Mouse (Mus musculus): ENCODE results near the gene Rnf213. TPM values are rescaled to one million over a fixed set of nuclear protein-coding genes. Genes with fewer than 3 reads are reported as not detected.

Rnf213 gene
- polyA plus RNA-seq, 1 experiment from 2014 or later, result 0.90 TPM

DNA sequence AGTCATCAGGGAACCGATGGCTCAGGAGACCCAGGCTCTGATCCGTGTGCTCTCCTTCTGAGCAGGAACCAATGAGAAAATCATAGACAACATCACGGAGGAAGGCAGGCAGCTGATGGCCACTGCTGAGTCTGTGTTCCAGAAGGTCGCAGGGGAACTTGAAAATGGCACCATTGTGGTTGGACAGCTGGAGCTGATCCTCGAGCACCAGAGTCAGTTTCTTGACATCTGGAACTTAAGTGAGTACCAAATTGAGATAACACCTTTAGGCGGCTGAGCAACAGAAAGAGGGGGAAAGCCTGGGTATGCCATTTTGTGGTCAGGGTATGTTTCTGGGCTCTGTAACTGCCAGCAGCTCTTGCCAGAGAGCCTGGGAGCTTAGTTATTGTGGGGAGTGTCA, 34.5 kb downstream of the Rnf213 start:
- no peak overlapping the region for H3K4me2 ChIP-seq (ENCODE audit: low read length)
- H3K9ac ChIP-seq (ENCODE audit: low read depth, low read length), result no peak overlapping the region
- H3K27ac ChIP-seq (ENCODE audit: low read length), result no peak overlapping the region
- H3K4me3 ChIP-seq (ENCODE audit: low read depth, low read length), result no peak overlapping the region
- H3K4me1 ChIP-seq (ENCODE audit: control insufficient read depth, insufficient read depth, low read length), result peaks cover 7% of the 10 kb centered on the region
- 81% methylated on average over 6 of the region's 6 CpGs for WGBS
- H3K36me3 ChIP-seq (ENCODE audit: control insufficient read depth, insufficient read depth, low read length), result no peaks in the 10 kb centered on the region
- no peaks in the 10 kb centered on the region for H3K9me3 ChIP-seq (replicated peaks; ENCODE audit: control insufficient read depth, low read length, poor library complexity, severe bottlenecking)
- no peaks in the 10 kb centered on the region for H3K27me3 ChIP-seq (ENCODE audit: control insufficient read depth, insufficient read depth, low read depth, low read length)
- ATAC-seq, result no peak

DNA sequence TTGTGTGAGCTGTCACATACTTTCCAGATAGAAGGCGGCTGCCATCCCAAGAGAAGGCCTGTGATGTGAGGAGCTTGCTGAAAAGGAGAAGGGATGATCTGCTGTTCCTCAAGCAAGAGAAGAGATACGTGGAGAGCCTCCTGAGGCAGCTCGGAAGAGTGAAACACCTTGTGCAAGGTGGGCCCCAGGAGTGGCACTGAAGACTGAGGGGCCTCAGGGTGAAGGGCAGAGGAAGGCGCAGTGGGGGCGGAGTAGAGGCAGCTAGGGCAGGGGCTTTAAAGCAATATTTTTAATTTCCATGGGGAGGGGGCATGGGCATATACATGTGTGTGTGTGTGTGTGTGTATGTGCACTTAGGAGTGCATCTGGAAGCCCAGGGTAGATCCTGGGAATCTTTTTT, 35.1 kb downstream of the Rnf213 start:
- H3K27me3 ChIP-seq (ENCODE audit: control insufficient read depth, insufficient read depth, low read depth, low read length), result no peaks in the 10 kb centered on the region
- H3K4me2 ChIP-seq (ENCODE audit: low read length), result peak overlapping the region; percentile 55
- ATAC-seq, result no peak
- no peak overlapping the region for H3K27ac ChIP-seq (ENCODE audit: low read length)
- H3K4me3 ChIP-seq (ENCODE audit: low read depth, low read length), result peak overlapping the region; percentile 28
- H3K4me1 ChIP-seq (ENCODE audit: control insufficient read depth, insufficient read depth, low read length), result peaks cover 7% of the 10 kb centered on the region
- H3K9me3 ChIP-seq (replicated peaks; ENCODE audit: control insufficient read depth, low read length, poor library complexity, severe bottlenecking), result no peaks in the 10 kb centered on the region
- 83% methylated on average over 5 of the region's 5 CpGs for WGBS
- peak overlapping the region; percentile 52 for H3K9ac ChIP-seq (ENCODE audit: low read depth, low read length)
- no peaks in the 10 kb centered on the region for H3K36me3 ChIP-seq (ENCODE audit: control insufficient read depth, insufficient read depth, low read length)

DNA sequence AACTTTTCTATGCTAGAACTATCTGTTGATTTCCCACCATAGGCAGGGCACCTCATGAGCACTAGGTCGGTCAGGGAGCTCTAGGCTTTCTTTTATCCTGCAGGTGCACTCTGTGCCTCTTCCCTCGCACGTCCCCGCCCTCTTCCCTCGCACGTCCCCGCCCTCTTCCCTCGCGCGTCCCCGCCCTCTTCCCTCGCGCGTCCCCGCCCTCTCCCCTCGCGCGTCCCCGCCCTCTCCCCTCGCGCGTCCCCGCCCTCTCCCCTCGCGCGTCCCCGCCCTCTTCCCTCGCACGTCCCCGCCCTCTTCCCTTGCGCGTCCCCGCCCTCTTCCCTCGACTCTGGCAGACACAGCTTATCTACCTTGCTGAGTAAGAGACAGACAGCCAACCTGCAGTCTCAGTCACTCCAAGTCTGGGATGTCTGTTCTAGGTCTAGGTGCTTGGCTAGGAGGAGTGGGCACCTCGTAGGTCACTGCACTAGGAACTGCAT, 35.8 kb downstream of the Rnf213 start:
- Histone ChIP-seq H3K9me3 (replicated peaks; ENCODE audit: control insufficient read depth, low read length, poor library complexity, severe bottlenecking) (no peaks in the 10 kb centered on the region), H3K4me2 (ENCODE audit: low read length) (peak overlapping the region; percentile 55), H3K36me3 (ENCODE audit: control insufficient read depth, insufficient read depth, low read length) (no peaks in the 10 kb centered on the region), H3K27ac (ENCODE audit: low read length) (no peak overlapping the region), H3K4me1 (ENCODE audit: control insufficient read depth, insufficient read depth, low read length) (peaks cover 7% of the 10 kb centered on the region), H3K4me3 (ENCODE audit: low read depth, low read length) (peak overlapping the region; percentile 28), H3K9ac (ENCODE audit: low read depth, low read length) (peak overlapping the region; percentile 52), H3K27me3 (ENCODE audit: control insufficient read depth, insufficient read depth, low read depth, low read length) (no peaks in the 10 kb centered on the region)
- WGBS, result under 1% methylated on average over 18 of the region's 35 CpGs
- ATAC-seq, result no peak

DNA sequence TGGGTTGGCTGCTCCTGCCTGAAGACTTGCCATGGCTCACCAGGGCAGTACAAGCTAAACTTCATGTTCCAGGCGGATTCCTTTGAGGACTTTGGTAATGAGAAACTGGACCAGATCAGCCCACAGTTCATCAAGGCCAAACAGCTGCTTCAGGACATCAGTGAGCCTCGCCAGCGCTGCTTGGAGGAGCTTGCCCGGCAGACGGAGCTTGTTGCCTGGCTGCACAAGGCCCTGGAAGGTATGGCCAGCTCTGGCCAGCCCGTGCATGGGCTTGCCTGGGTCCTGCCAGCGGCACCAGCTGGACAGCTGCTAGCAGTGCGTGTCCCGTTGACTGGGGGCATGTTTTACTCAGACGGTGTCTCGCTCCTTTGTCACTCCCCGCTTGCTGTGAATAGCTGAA, 38.6 kb downstream of the Rnf213 start:
- Histone ChIP-seq H3K4me1 (ENCODE audit: control insufficient read depth, insufficient read depth, low read length) (peaks cover 7% of the 10 kb centered on the region), H3K4me2 (ENCODE audit: low read length) (no peak overlapping the region), H3K9ac (ENCODE audit: low read depth, low read length) (no peak overlapping the region), H3K27me3 (ENCODE audit: control insufficient read depth, insufficient read depth, low read depth, low read length) (no peaks in the 10 kb centered on the region), H3K9me3 (replicated peaks; ENCODE audit: control insufficient read depth, low read length, poor library complexity, severe bottlenecking) (no peaks in the 10 kb centered on the region), H3K36me3 (ENCODE audit: control insufficient read depth, insufficient read depth, low read length) (no peaks in the 10 kb centered on the region), H3K4me3 (ENCODE audit: low read depth, low read length) (no peak overlapping the region), H3K27ac (ENCODE audit: low read length) (no peak overlapping the region)
- ATAC-seq, result no peak
- WGBS, result 86% methylated on average over 12 of the region's 12 CpGs

DNA sequence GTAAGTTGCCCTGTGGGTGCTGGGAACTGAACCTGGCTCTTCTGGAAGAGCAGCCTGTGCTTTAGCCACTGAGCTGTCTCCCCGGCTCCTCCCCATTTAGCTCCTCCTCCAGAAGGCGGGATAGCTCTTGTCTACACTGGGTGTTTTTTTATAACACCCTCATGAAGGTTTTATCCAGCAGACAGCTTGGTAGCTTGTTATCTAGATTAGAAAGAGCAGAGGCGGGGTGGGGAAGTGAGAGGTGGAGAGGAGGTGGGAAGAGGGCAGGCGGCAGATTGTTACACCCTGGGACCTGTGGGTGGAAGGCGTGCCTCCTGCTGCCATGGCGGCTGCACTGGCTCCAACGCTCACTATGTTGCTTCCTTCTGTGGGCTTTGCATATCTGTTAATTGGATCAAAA, 39.8 kb downstream of the Rnf213 start:
- Histone ChIP-seq H3K27me3 (ENCODE audit: control insufficient read depth, insufficient read depth, low read depth, low read length) (no peaks in the 10 kb centered on the region), H3K9ac (ENCODE audit: low read depth, low read length) (no peak overlapping the region), H3K4me1 (ENCODE audit: control insufficient read depth, insufficient read depth, low read length) (peaks cover 7% of the 10 kb centered on the region), H3K4me3 (ENCODE audit: low read depth, low read length) (no peak overlapping the region), H3K9me3 (replicated peaks; ENCODE audit: control insufficient read depth, low read length, poor library complexity, severe bottlenecking) (no peaks in the 10 kb centered on the region), H3K4me2 (ENCODE audit: low read length) (no peak overlapping the region), H3K36me3 (ENCODE audit: control insufficient read depth, insufficient read depth, low read length) (no peaks in the 10 kb centered on the region), H3K27ac (ENCODE audit: low read length) (no peak overlapping the region)
- ATAC-seq, result no peak
- WGBS, result 86% methylated on average over 7 of the region's 7 CpGs

DNA sequence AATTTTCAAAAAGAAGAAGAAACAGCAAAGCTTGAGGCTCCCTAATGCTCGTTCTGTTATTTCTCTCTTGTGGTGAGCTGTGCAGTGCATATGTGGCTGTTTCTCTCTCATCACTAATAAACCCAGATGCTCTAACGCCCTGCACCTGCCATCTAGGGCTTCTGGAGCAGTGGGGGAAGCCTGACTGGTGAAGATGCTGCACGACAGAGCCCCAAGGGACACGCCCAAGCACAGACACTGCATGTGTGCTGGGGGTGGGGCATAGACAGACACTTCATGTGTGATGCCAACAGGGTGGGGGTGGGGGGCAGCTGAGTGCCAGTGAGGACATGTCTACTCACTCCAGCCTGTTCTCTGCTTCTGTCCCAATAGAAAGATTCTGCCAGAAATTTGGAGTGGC, 41.4 kb downstream of the Rnf213 start:
- H3K9ac ChIP-seq (ENCODE audit: low read depth, low read length), result no peak overlapping the region
- H3K27ac ChIP-seq (ENCODE audit: low read length), result no peak overlapping the region
- WGBS, result 75% methylated on average over 4 of the region's 4 CpGs
- H3K4me3 ChIP-seq (ENCODE audit: low read depth, low read length), result no peak overlapping the region
- no peaks in the 10 kb centered on the region for H3K9me3 ChIP-seq (replicated peaks; ENCODE audit: control insufficient read depth, low read length, poor library complexity, severe bottlenecking)
- H3K4me1 ChIP-seq (ENCODE audit: control insufficient read depth, insufficient read depth, low read length), result no peaks in the 10 kb centered on the region
- H3K4me2 ChIP-seq (ENCODE audit: low read length), result no peak overlapping the region
- no peaks in the 10 kb centered on the region for H3K36me3 ChIP-seq (ENCODE audit: control insufficient read depth, insufficient read depth, low read length)
- H3K27me3 ChIP-seq (ENCODE audit: control insufficient read depth, insufficient read depth, low read depth, low read length), result no peaks in the 10 kb centered on the region
- ATAC-seq, result no peak

DNA sequence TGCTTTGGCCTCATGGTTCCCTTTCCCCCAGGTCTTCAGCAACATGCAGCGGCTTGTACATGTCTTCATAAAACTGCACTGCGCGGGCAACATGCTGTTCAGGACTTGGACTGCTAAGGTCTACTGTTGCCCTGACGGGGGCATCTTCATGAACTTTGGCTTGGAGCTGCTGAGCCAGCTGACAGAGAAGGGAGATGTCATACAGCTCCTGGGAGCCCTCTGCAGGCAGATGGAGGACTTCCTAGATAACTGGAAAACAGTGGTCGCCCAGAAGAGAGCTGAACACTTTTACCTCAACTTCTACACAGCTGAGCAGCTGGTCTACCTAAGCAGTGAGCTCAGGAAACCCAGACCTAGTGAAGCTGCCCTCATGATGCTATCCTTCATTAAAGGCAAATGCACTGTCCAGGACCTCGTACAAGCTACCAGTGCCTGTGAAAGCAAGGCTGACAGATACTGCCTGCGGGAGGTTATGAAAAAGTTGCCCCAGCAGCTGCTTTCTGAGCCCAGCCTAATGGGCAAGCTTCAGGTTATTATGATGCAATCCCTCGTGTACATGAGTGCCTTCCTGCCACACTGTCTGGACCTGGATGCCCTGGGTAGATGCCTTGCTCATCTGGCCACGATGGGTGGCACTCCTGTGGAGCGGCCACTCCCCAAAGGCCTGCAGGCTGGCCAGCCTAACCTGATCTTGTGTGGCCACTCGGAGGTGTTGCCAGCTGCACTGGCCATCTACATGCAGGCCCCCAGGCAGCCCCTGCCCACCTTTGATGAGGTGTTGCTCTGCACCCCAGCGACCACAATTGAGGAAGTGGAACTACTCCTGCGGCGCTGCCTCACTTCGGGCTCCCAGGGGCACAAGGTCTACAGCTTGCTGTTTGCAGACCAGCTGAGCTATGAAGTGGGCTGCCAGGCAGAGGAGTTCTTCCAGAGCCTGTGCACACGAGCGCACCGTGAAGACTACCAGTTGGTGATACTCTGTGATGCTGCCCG, 43.3 kb downstream of the Rnf213 start:
- H3K4me1 ChIP-seq (ENCODE audit: control insufficient read depth, insufficient read depth, low read length), result no peaks in the 10 kb centered on the region
- H3K27ac ChIP-seq (ENCODE audit: low read length), result no peak overlapping the region
- no peak overlapping the region for H3K4me2 ChIP-seq (ENCODE audit: low read length)
- ATAC-seq, result no peak
- H3K9ac ChIP-seq (ENCODE audit: low read depth, low read length), result no peak overlapping the region
- H3K9me3 ChIP-seq (replicated peaks; ENCODE audit: control insufficient read depth, low read length, poor library complexity, severe bottlenecking), result no peaks in the 10 kb centered on the region
- WGBS, result 79% methylated on average over 19 of the region's 19 CpGs
- H3K36me3 ChIP-seq (ENCODE audit: control insufficient read depth, insufficient read depth, low read length), result no peaks in the 10 kb centered on the region
- no peaks in the 10 kb centered on the region for H3K27me3 ChIP-seq (ENCODE audit: control insufficient read depth, insufficient read depth, low read depth, low read length)
- H3K4me3 ChIP-seq (ENCODE audit: low read depth, low read length), result no peak overlapping the region

DNA sequence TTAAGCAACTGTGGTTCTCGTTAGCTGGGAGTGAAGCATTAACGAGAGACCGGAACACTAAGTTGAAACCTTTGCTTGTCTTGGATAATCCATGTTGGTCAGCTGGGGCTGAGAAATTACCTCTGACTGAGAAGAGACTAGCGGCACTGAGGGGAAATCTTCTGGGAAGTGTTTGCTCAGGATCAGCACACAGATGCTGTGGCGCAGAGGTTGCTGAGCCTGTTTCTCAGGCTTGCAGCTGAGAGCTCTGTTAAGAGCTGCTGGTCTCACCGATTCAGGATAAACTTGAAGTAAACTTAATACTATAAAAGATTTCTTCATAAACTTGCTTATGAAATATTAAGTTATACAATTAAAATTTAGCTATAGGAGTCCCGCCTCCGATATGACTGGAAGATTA, 45.9 kb downstream of the Rnf213 start:
- ATAC-seq, result no peak
- H3K36me3 ChIP-seq (ENCODE audit: control insufficient read depth, insufficient read depth, low read length), result no peaks in the 10 kb centered on the region
- no peaks in the 10 kb centered on the region for H3K27me3 ChIP-seq (ENCODE audit: control insufficient read depth, insufficient read depth, low read depth, low read length)
- H3K4me1 ChIP-seq (ENCODE audit: control insufficient read depth, insufficient read depth, low read length), result no peaks in the 10 kb centered on the region
- WGBS, result 85% methylated on average over 8 of the region's 8 CpGs
- H3K4me2 ChIP-seq (ENCODE audit: low read length), result no peak overlapping the region
- H3K9me3 ChIP-seq (replicated peaks; ENCODE audit: control insufficient read depth, low read length, poor library complexity, severe bottlenecking), result no peaks in the 10 kb centered on the region
- no peak overlapping the region for H3K9ac ChIP-seq (ENCODE audit: low read depth, low read length)
- no peak overlapping the region for H3K27ac ChIP-seq (ENCODE audit: low read length)
- no peak overlapping the region for H3K4me3 ChIP-seq (ENCODE audit: low read depth, low read length)

DNA sequence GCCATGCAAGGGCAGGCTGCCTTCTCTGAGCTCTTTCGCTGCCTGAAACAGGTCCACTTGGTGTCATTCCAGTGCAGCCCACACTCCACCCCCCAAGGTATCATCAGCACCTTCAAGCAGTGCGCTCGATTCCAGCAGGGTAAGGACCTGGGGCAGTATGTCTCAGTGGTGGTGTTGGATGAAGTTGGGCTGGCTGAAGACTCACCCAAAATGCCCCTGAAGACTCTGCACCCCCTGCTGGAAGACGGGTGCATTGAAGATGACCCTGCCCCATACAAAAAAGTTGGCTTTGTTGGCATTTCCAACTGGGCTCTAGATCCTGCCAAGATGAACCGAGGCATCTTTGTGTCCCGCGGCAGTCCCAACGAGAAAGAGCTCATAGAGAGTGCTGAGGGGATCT, 49.3 kb downstream of the Rnf213 start:
- 90% methylated on average over 8 of the region's 8 CpGs for WGBS
- no peak overlapping the region for H3K27ac ChIP-seq (ENCODE audit: low read length)
- no peaks in the 10 kb centered on the region for H3K36me3 ChIP-seq (ENCODE audit: control insufficient read depth, insufficient read depth, low read length)
- H3K9ac ChIP-seq (ENCODE audit: low read depth, low read length), result no peak overlapping the region
- H3K9me3 ChIP-seq (replicated peaks; ENCODE audit: control insufficient read depth, low read length, poor library complexity, severe bottlenecking), result no peaks in the 10 kb centered on the region
- no peaks in the 10 kb centered on the region for H3K4me1 ChIP-seq (ENCODE audit: control insufficient read depth, insufficient read depth, low read length)
- no peak for ATAC-seq
- no peak overlapping the region for H3K4me2 ChIP-seq (ENCODE audit: low read length)
- H3K4me3 ChIP-seq (ENCODE audit: low read depth, low read length), result no peak overlapping the region
- H3K27me3 ChIP-seq (ENCODE audit: control insufficient read depth, insufficient read depth, low read depth, low read length), result no peaks in the 10 kb centered on the region

Data from midbrain, embryonic 16.5 days (tissue).